Comparison of ENCODE assay signal across 21 mouse cellular contexts in the genomic region with DNA sequence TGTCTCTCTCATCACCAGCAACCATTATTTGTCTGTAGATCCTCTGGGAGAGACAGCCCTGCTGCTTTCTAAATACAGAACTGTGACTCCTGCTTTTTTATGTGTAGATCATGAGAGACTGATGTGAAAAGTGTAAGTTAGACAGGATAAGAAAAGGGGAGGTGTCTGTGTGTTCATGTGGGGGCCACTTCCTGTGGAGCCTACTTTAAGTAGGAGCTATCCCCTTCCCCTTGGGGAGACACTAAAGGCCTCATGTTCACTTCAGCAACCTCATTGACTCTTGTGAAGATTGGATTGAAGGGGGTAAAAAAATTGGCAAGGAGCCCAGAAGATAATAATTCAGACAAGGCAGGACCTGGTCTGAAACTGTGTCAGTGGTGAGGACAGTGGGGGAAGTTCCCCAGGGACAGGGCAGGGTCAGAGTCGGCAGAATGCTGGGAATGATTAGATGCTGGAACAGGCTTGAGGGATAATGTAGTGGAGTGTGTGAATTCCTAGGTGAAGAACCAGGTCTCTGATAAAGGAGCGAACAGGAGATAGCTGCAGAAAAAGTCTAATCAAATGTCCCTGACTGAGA.
DNase-seq lines count a peak whose midpoint lies in the region; ATAC-seq lines count a peak whose summit lies in the region.
"Had no signal": no experiment of that assay in that cellular context is flagged by ENCODE, and none has a peak within 500 bp of the region (broad histone marks: within the 10 kb centered on the region; RNA-seq: fewer than 3 reads in every experiment).

No protein-coding gene starts in this region.

- no peaks in the 10 kb centered on the region for H3K27me3 ChIP-seq in hindbrain, embryonic 11.5 days (ENCODE audit: control insufficient read depth, insufficient read depth, low read length)
- H3K27me3 ChIP-seq in hindbrain, embryonic 13.5 days = no peaks in the 10 kb centered on the region
- H3K27me3 ChIP-seq in lung, embryonic 16.5 days (ENCODE audit: control insufficient read depth, insufficient read depth, low read depth, low read length) = no peaks in the 10 kb centered on the region
- no peaks in the 10 kb centered on the region for H3K27me3 ChIP-seq in embryonic facial prominence, embryonic 12.5 days
- no peaks in the 10 kb centered on the region for H3K27me3 ChIP-seq in limb, embryonic 13.5 days
- H3K27me3 ChIP-seq: heart, embryonic 15.5 days; megakaryocyte, embryonic 14.5 days had no signal

- H3K4me1 ChIP-seq in hindbrain, embryonic 11.5 days (replicated peaks; ENCODE audit: control insufficient read depth, insufficient read depth, low read length) = no peaks in the 10 kb centered on the region
- H3K4me1 ChIP-seq in hindbrain, embryonic 13.5 days (replicated peaks) = peaks cover 8% of the 10 kb centered on the region; the same call in 1 of the 2 replicates
- H3K4me1 ChIP-seq in lung, embryonic 16.5 days (replicated peaks; ENCODE audit: control insufficient read depth, insufficient read depth, low read length) = no peaks in the 10 kb centered on the region
- peaks cover 10% of the 10 kb centered on the region; the same call in 1 of the 2 replicates for H3K4me1 ChIP-seq in embryonic facial prominence, embryonic 12.5 days
- H3K4me1 ChIP-seq in limb, embryonic 13.5 days = peaks cover 17% of the 10 kb centered on the region
- H3K4me1 ChIP-seq: heart, embryonic 15.5 days; megakaryocyte, embryonic 14.5 days had no signal

- 69% methylated on average over 2 of the region's 2 CpGs for WGBS in hindbrain, embryonic 11.5 days
- 58% methylated on average over 2 of the region's 2 CpGs for WGBS in hindbrain, embryonic 13.5 days
- WGBS in lung, embryonic 16.5 days = 38% methylated on average over 2 of the region's 2 CpGs
- 45% methylated on average over 2 of the region's 2 CpGs for WGBS in embryonic facial prominence, embryonic 12.5 days
- 37% methylated on average over 2 of the region's 2 CpGs for WGBS in limb, embryonic 13.5 days

- DNase-seq in hindbrain, embryonic 11.5 days (ENCODE audit: low spot score) = no peak
- DNase-seq in lung, postnatal 10 days = no peak
- no peak for DNase-seq in layer of hippocampus, postnatal 14 days (ENCODE audit: low spot score in 2 of 2)
- DNase-seq: B cell, adult 2 months; cerebellum, adult 8-10 months; gastrocnemius, postnatal 14 days; heart, adult 2 months; kidney, adult 8-10 months; lung, postnatal 14 days; spleen, adult 18-20 months; thymus, adult 18-20 months; thymus, postnatal 4 days had no signal

- H3K9me3 ChIP-seq in hindbrain, embryonic 11.5 days (ENCODE audit: control insufficient read depth, low read length) = no peaks in the 10 kb centered on the region
- no peaks in the 10 kb centered on the region for H3K9me3 ChIP-seq in hindbrain, embryonic 13.5 days
- H3K9me3 ChIP-seq in lung, embryonic 16.5 days (ENCODE audit: control insufficient read depth, low read length) = no peaks in the 10 kb centered on the region
- H3K9me3 ChIP-seq in embryonic facial prominence, embryonic 12.5 days = no peaks in the 10 kb centered on the region
- no peaks in the 10 kb centered on the region for H3K9me3 ChIP-seq in limb, embryonic 13.5 days
- H3K9me3 ChIP-seq: heart, embryonic 15.5 days had no signal

- H3K4me3 ChIP-seq in hindbrain, embryonic 11.5 days (ENCODE audit: low read depth, low read length) = no peak overlapping the region
- H3K4me3 ChIP-seq in hindbrain, embryonic 13.5 days = no peak overlapping the region
- no peak overlapping the region for H3K4me3 ChIP-seq in lung, embryonic 16.5 days (ENCODE audit: low read length)
- H3K4me3 ChIP-seq in embryonic facial prominence, embryonic 12.5 days = no peak overlapping the region
- H3K4me3 ChIP-seq in limb, embryonic 13.5 days = no peak overlapping the region
- H3K4me3 ChIP-seq: heart, adult 2 months; heart, embryonic 15.5 days; megakaryocyte, embryonic 14.5 days had no signal

- no peak overlapping the region for H3K27ac ChIP-seq in hindbrain, embryonic 11.5 days (ENCODE audit: low read depth, low read length)
- H3K27ac ChIP-seq in hindbrain, embryonic 13.5 days = no peak overlapping the region
- no peak overlapping the region for H3K27ac ChIP-seq in lung, embryonic 16.5 days (ENCODE audit: low read length)
- no peak overlapping the region for H3K27ac ChIP-seq in embryonic facial prominence, embryonic 12.5 days
- no peak overlapping the region for H3K27ac ChIP-seq in limb, embryonic 13.5 days
- H3K27ac ChIP-seq: heart, adult 2 months; heart, embryonic 15.5 days; liver, embryonic 14.5 days had no signal

- peak; percentile 38; the same call in 1 of the 2 replicates for ATAC-seq in hindbrain, embryonic 11.5 days (ENCODE audit: low FRiP score)
- ATAC-seq in hindbrain, embryonic 13.5 days (ENCODE audit: low FRiP score) = no peak
- ATAC-seq in lung, embryonic 16.5 days (ENCODE audit: low read depth) = 0 out of 2 replicates have a peak, but pooled peaks have one; percentile 12
- ATAC-seq in embryonic facial prominence, embryonic 12.5 days (ENCODE audit: insufficient number of reproducible peaks, insufficient read depth, low FRiP score, low TSS enrichment) = 0 out of 2 replicates have a peak, but pooled peaks have one; percentile 75
- ATAC-seq in limb, embryonic 13.5 days (ENCODE audit: low FRiP score, low read depth) = peak; percentile 28; the same call in 1 of the 2 replicates
- ATAC-seq in megakaryocyte progenitor cell, adult 5-6 weeks (replicated peaks; ENCODE audit: poor library complexity) = no peak
- ATAC-seq: forebrain, embryonic 14.5 days had no signal

- no peak overlapping the region for H3K4me2 ChIP-seq in hindbrain, embryonic 11.5 days (replicated peaks; ENCODE audit: low read depth, low read length)
- no peak overlapping the region for H3K4me2 ChIP-seq in hindbrain, embryonic 13.5 days
- H3K4me2 ChIP-seq in lung, embryonic 16.5 days (ENCODE audit: low read depth, low read length) = no peak overlapping the region
- H3K4me2 ChIP-seq in embryonic facial prominence, embryonic 12.5 days (replicated peaks) = no peak overlapping the region
- H3K4me2 ChIP-seq in limb, embryonic 13.5 days (replicated peaks) = no peak overlapping the region
- H3K4me2 ChIP-seq: heart, embryonic 15.5 days had no signal

- no peaks in the 10 kb centered on the region for H3K36me3 ChIP-seq in hindbrain, embryonic 11.5 days (ENCODE audit: control insufficient read depth, insufficient read depth, low read length)
- H3K36me3 ChIP-seq in hindbrain, embryonic 13.5 days = no peaks in the 10 kb centered on the region
- no peaks in the 10 kb centered on the region for H3K36me3 ChIP-seq in lung, embryonic 16.5 days (ENCODE audit: control insufficient read depth, insufficient read depth, low read length)
- H3K36me3 ChIP-seq in embryonic facial prominence, embryonic 12.5 days = no peaks in the 10 kb centered on the region
- H3K36me3 ChIP-seq in limb, embryonic 13.5 days = no peaks in the 10 kb centered on the region
- H3K36me3 ChIP-seq: heart, embryonic 15.5 days had no signal

- no peak overlapping the region for H3K9ac ChIP-seq in hindbrain, embryonic 11.5 days (ENCODE audit: low read depth, low read length)
- H3K9ac ChIP-seq in hindbrain, embryonic 13.5 days = no peak overlapping the region
- no peak overlapping the region for H3K9ac ChIP-seq in lung, embryonic 16.5 days (ENCODE audit: low read length)
- no peak overlapping the region for H3K9ac ChIP-seq in embryonic facial prominence, embryonic 12.5 days
- no peak overlapping the region for H3K9ac ChIP-seq in limb, embryonic 13.5 days
- H3K9ac ChIP-seq: heart, embryonic 15.5 days; liver, embryonic 14.5 days had no signal

Comparison
In these comparisons a context has a peak if more than half of its experiments do, and no peak if none do; other contexts are left out.
1. ATAC-seq: peak in hindbrain, embryonic 11.5 days (single experiment), lung, embryonic 16.5 days (single experiment), embryonic facial prominence, embryonic 12.5 days (single experiment) and limb, embryonic 13.5 days (single experiment); none in hindbrain, embryonic 13.5 days (single experiment) and megakaryocyte progenitor cell, adult 5-6 weeks (single experiment).